28 mouse cellular contexts compared by ENCODE assay signal in the genomic region with DNA sequence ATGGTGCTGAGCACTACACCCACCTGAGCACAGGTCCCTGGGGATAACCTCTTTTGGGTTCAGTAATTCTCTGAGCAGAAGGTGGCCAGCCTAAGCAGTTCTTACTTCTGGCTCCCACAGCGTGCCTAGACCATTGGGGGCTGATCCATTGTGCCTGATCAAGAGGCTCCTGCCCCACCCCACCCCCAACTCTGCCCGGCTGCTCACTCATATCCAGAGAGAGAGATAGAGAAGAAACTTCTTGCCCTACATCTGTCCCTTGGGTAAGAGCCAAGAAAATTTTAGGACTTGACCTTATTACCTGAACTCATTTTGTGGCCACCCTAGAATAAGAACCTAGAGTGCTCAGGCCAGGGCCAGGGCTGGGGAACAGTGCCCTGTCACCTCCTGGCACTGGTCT. TPM values are rescaled to one million over a fixed set of nuclear protein-coding genes. Genes with fewer than 3 reads are reported as not detected.
"Had no signal": no experiment of that assay in that cellular context is flagged by ENCODE, and none has a peak within 500 bp of the region (broad histone marks: within the 10 kb centered on the region; RNA-seq: fewer than 3 reads in every experiment).

No protein-coding gene starts in this region.

- H3K9ac ChIP-seq: heart, embryonic 12.5 days; heart, embryonic 15.5 days; hindbrain, embryonic 13.5 days; hindbrain, embryonic 15.5 days; intestine, embryonic 15.5 days; limb, embryonic 12.5 days had no signal

- DNase-seq: gastrocnemius, postnatal 14 days; gastrocnemius, postnatal 36 days; heart, adult 2 months; heart, postnatal 14 days; heart, postnatal 36 days; kidney, adult 18-20 months; kidney, adult 8-10 months; kidney, postnatal 10 days; kidney, postnatal 4 days; liver had no signal

- H3K27me3 ChIP-seq: heart, embryonic 15.5 days; hindbrain, embryonic 13.5 days; hindbrain, embryonic 15.5 days; intestine, embryonic 15.5 days; limb, embryonic 12.5 days had no signal

- H3K36me3 ChIP-seq: heart, embryonic 12.5 days; heart, embryonic 15.5 days; hindbrain, embryonic 13.5 days; hindbrain, embryonic 15.5 days; intestine, embryonic 15.5 days; limb, embryonic 10.5 days; limb, embryonic 12.5 days had no signal

- H3K4me1 ChIP-seq: heart, embryonic 12.5 days; heart, embryonic 15.5 days; hindbrain, embryonic 15.5 days; intestine, embryonic 15.5 days; limb, embryonic 10.5 days; limb, embryonic 12.5 days had no signal

- H3K9me3 ChIP-seq: heart, embryonic 12.5 days; heart, embryonic 15.5 days; hindbrain, embryonic 13.5 days; hindbrain, embryonic 15.5 days; intestine, embryonic 15.5 days; limb, embryonic 10.5 days; limb, embryonic 12.5 days had no signal

- H3K4me2 ChIP-seq: heart, embryonic 12.5 days; heart, embryonic 15.5 days; hindbrain, embryonic 13.5 days; hindbrain, embryonic 15.5 days; intestine, embryonic 15.5 days; limb, embryonic 12.5 days; liver, embryonic 11.5 days had no signal

- H3K27ac ChIP-seq: heart, adult 2 months; heart, embryonic 15.5 days; hindbrain, embryonic 13.5 days; hindbrain, embryonic 15.5 days; hindbrain, postnatal 0 days; intestine, embryonic 15.5 days; layer of hippocampus, adult 2 months; left cerebral cortex, adult 2 months; limb, embryonic 10.5 days; limb, embryonic 12.5 days had no signal

- ATAC-seq: hindbrain, postnatal 0 days; intestine, embryonic 15.5 days; intestine, postnatal 0 days had no signal

- H3K4me3 ChIP-seq: heart, adult 2 months; heart, embryonic 12.5 days; heart, embryonic 15.5 days; hindbrain, embryonic 13.5 days; hindbrain, embryonic 15.5 days; intestine, embryonic 15.5 days; layer of hippocampus, adult 2 months; left cerebral cortex, adult 2 months; limb, embryonic 10.5 days; limb, embryonic 12.5 days had no signal

RNA-seq across cellular contexts. Expression of gene Aqp12, which starts 13.3 kb away (rescaled TPM):
- polyA plus RNA-seq: gonadal fat pad, adult 2 months; heart, adult 2 months; heart, embryonic 12.5 days; heart, embryonic 15.5 days; heart, postnatal 0 days; hindbrain, embryonic 11.5 days; hindbrain, embryonic 13.5 days; hindbrain, embryonic 15.5 days; hindbrain, postnatal 0 days; kidney, embryonic 14.5 days; kidney, embryonic 16.5 days; limb, embryonic 10.5 days; limb, embryonic 12.5 days; limb, embryonic 14.5 days; liver, embryonic 11.5 days had no signal

RNA-seq across cellular contexts. Expression of gene Gpr35, which starts 42.2 kb away (rescaled TPM):
- polyA plus RNA-seq: hindbrain, embryonic 11.5 days had no signal
